Mouse (Mus musculus) spleen, adult 2 months (tissue): Measurements from ENCODE around the gene Tapbpl.

Experiments used
- CTCF ChIP-seq: fragments of 200-500 bp; IDR thresholded peaks from 2 replicates; pipeline ENCODE4 v1.5.1; 2011; ENCODE audit warnings: mild to moderate bottlenecking, inconsistent platforms; ENCODE audit not compliant: insufficient read depth, insufficient read length, insufficient replicate concordance; ENCODE audit errors: extremely low read depth
- POLR2A ChIP-seq: fragments of 200-500 bp; IDR thresholded peaks from 2 replicates; pipeline ENCODE4 v1.6.1; 2011; ENCODE audit warnings: low read depth, low read length, inconsistent platforms

DNA sequence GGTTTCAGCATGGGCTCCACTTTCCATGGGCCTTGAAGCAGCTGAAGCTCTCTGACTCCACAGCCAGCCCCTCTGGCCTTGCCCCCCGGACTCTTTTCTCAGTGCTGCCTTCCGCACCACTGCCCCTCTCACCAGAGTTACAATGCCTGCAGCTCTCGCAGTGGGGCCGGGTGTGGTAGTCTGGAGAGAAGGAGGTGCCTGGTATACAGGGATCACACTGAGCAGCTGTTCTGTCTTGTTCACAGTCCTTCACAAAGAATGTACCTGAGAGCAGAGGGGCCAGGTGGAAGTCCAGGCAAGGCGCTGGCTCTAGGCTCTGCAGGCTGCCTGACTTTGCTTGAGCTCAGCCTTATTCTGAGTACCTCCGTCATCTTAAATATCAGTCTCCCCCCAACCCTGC lies 4.7 kb upstream of the Tapbpl start:
- no peak for TF ChIP-seq CTCF
- no peak for TF ChIP-seq POLR2A
